26 mouse cellular contexts compared by ENCODE assay signal in the genomic region with DNA sequence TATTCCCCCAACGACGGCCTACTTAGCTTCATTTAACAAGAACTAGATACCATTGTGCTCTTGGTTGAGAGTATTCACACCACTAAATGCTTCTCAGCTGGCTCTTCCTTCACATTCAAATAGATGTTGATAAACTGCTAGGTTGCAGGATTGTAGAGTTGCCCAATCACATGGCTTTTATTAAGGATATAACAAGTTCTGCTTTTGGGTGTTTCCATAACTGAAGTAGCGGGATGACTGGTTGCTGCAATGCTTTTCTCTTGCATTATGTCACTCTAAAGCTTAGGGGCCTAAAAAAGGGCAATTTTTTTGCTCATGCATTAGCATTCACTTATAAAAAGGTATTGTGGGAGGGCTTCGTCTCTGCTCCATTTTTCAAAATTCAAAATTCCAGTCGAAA.
DNase-seq lines count a peak whose midpoint lies in the region; ATAC-seq lines count a peak whose summit lies in the region.
"Had no signal": no experiment of that assay in that cellular context is flagged by ENCODE, and none has a peak within 500 bp of the region (broad histone marks: within the 10 kb centered on the region; RNA-seq: fewer than 3 reads in every experiment).

No protein-coding gene starts in this region.

- no peaks in the 10 kb centered on the region for H3K79me2 ChIP-seq in macrophage (ENCODE audit: inconsistent target)

- H3K9me3 ChIP-seq in liver, embryonic 16.5 days (replicated peaks; ENCODE audit: control insufficient read depth, low read length): no peaks in the 10 kb centered on the region
- H3K9me3 ChIP-seq in liver, embryonic 11.5 days (ENCODE audit: control insufficient read depth, low read length): no peaks in the 10 kb centered on the region
- H3K9me3 ChIP-seq: embryonic facial prominence, embryonic 12.5 days; heart, embryonic 15.5 days; hindbrain, embryonic 12.5 days; limb, embryonic 12.5 days; neural tube, embryonic 15.5 days had no signal

- no peak for DNase-seq in liver, embryonic 11.5 days (ENCODE audit: low spot score)
- DNase-seq in retina, postnatal 1 day: peak; percentile 26
- no peak for DNase-seq in retina, embryonic 14.5 days (ENCODE audit: low spot score)
- DNase-seq in layer of hippocampus, adult 9-10 months (ENCODE audit: low spot score): no peak
- DNase-seq in T-cell, adult 2 months (ENCODE audit: low spot score): no peak
- DNase-seq: adrenal gland, postnatal 10 days; cerebellum, adult 11-12 months; cerebellum, adult 9-11 months; embryo, embryonic 11 days; gastrocnemius, postnatal 36 days; kidney, adult 9 months; kidney, postnatal 14 days; midbrain, embryonic 14.5 days; spleen, adult 18-20 months; thymus, postnatal 25 days had no signal

- H3K27me3 ChIP-seq in liver, embryonic 16.5 days (ENCODE audit: control insufficient read depth, insufficient read depth, low read depth, low read length): no peaks in the 10 kb centered on the region
- H3K27me3 ChIP-seq in liver, embryonic 11.5 days (replicated peaks; ENCODE audit: control insufficient read depth, insufficient read depth, low read length): no peaks in the 10 kb centered on the region
- H3K27me3 ChIP-seq: CH12.LX; embryonic facial prominence, embryonic 12.5 days; heart, embryonic 15.5 days; hindbrain, embryonic 12.5 days; limb, embryonic 12.5 days; neural tube, embryonic 15.5 days had no signal

- no peaks in the 10 kb centered on the region for H3K36me3 ChIP-seq in liver, embryonic 16.5 days (ENCODE audit: control insufficient read depth, insufficient read depth)
- no peaks in the 10 kb centered on the region for H3K36me3 ChIP-seq in liver, embryonic 11.5 days (ENCODE audit: control insufficient read depth, insufficient read depth, low read length)
- no peaks in the 10 kb centered on the region for H3K36me3 ChIP-seq in macrophage (ENCODE audit: inconsistent target)
- H3K36me3 ChIP-seq: embryonic facial prominence, embryonic 12.5 days; heart, embryonic 15.5 days; hindbrain, embryonic 12.5 days; limb, embryonic 12.5 days; neural tube, embryonic 15.5 days had no signal

- H3K4me2 ChIP-seq in liver, embryonic 16.5 days (ENCODE audit: low read depth, low read length): no peak overlapping the region
- H3K4me2 ChIP-seq in liver, embryonic 11.5 days: no peak overlapping the region
- H3K4me2 ChIP-seq: embryonic facial prominence, embryonic 12.5 days; heart, embryonic 15.5 days; hindbrain, embryonic 12.5 days; limb, embryonic 12.5 days; neural tube, embryonic 15.5 days had no signal

- 0 out of 2 replicates have a peak, but pooled peaks have one; percentile 9 for ATAC-seq in liver, embryonic 16.5 days (ENCODE audit: low read depth)
- no peak for ATAC-seq in liver, embryonic 11.5 days (replicated peaks; ENCODE audit: low FRiP score)
- ATAC-seq: intestine, postnatal 0 days had no signal

- 63% methylated on average over 5 of the region's 5 CpGs for WGBS in liver, embryonic 16.5 days (ENCODE audit: insufficient replicate concordance)
- WGBS in liver, embryonic 11.5 days: 75% methylated on average over 5 of the region's 5 CpGs
- WGBS in macrophage (ENCODE audit: missing documents): 80% methylated on average over 5 of the region's 5 CpGs

- H3K9ac ChIP-seq in liver, embryonic 16.5 days (ENCODE audit: low read depth, low read length): no peak overlapping the region
- H3K9ac ChIP-seq in liver, embryonic 11.5 days (ENCODE audit: low read depth, low read length): no peak overlapping the region
- H3K9ac ChIP-seq: embryonic facial prominence, embryonic 12.5 days; heart, embryonic 15.5 days; hindbrain, embryonic 12.5 days; limb, embryonic 12.5 days; liver, embryonic 14.5 days; neural tube, embryonic 15.5 days had no signal

- H3K27ac ChIP-seq in liver, embryonic 16.5 days (ENCODE audit: low read length): no peak overlapping the region
- no peak overlapping the region for H3K27ac ChIP-seq in liver, embryonic 11.5 days (ENCODE audit: low read depth, low read length)
- peak overlapping the region; percentile 17; the same call in 1 of the 2 replicates for H3K27ac ChIP-seq in macrophage
- H3K27ac ChIP-seq: embryonic facial prominence, embryonic 12.5 days; heart, embryonic 15.5 days; hindbrain, embryonic 12.5 days; left cerebral cortex, adult 2 months; limb, embryonic 12.5 days; liver, embryonic 14.5 days; neural tube, embryonic 15.5 days had no signal

- no peaks in the 10 kb centered on the region for H3K4me1 ChIP-seq in liver, embryonic 16.5 days (ENCODE audit: control insufficient read depth, low read depth, low read length)
- H3K4me1 ChIP-seq in liver, embryonic 11.5 days (replicated peaks; ENCODE audit: control insufficient read depth, insufficient read depth, low read length): no peaks in the 10 kb centered on the region
- H3K4me1 ChIP-seq: embryonic facial prominence, embryonic 12.5 days; heart, embryonic 15.5 days; hindbrain, embryonic 12.5 days; limb, embryonic 12.5 days; neural tube, embryonic 15.5 days had no signal

- no peak overlapping the region for H3K4me3 ChIP-seq in liver, embryonic 16.5 days (ENCODE audit: low read depth, low read length)
- no peak overlapping the region for H3K4me3 ChIP-seq in liver, embryonic 11.5 days (ENCODE audit: low read depth, low read length)
- H3K4me3 ChIP-seq in macrophage (ENCODE audit: inconsistent target): no peak overlapping the region
- H3K4me3 ChIP-seq: embryonic facial prominence, embryonic 12.5 days; heart, embryonic 15.5 days; hindbrain, embryonic 12.5 days; left cerebral cortex, adult 2 months; limb, embryonic 12.5 days; neural tube, embryonic 15.5 days had no signal
